Mouse (Mus musculus): Measurements from ENCODE around the gene Usp47. TPM values are rescaled to one million over a fixed set of nuclear protein-coding genes. Genes with fewer than 3 reads are reported as not detected.

Gene Usp47
- polyA plus RNA-seq, 1 experiment: 6.7 TPM

- Histone ChIP-seq H3K27ac (ENCODE audit: insufficient read depth, low read depth, low read length) (no peak overlapping the region), H3K27me3 (ENCODE audit: control insufficient read depth, insufficient read depth, low read length) (no peaks in the 10 kb centered on the region), H3K36me3 (ENCODE audit: control insufficient read depth, insufficient read depth, low read length) (no peaks in the 10 kb centered on the region), H3K4me1 (ENCODE audit: control insufficient read depth, insufficient read depth, insufficient read length, low read length) (peaks cover 4% of the 10 kb centered on the region; the same call in 1 of the 2 replicates), H3K4me3 (ENCODE audit: low read depth, low read length) (no peak overlapping the region)
- whole genome bisulfite sequencing: 61% methylated on average over 2 of the region's 2 CpGs
- no peak for TF ChIP-seq POLR2A (IDR thresholded peaks at IDR 0.05; ENCODE audit: low read depth, low read length)
- TF ChIP-seq CTCF (IDR thresholded peaks at IDR 0.05; ENCODE audit: extremely low read depth, insufficient read length, insufficient replicate concordance, low read depth, low read length): no peak
Measured at GRCm38 (mm10) chr7:112147979-112148378, 124.7 kb downstream of the Usp47 start.

- no peaks in the 10 kb centered on the region for H3K27me3 ChIP-seq (ENCODE audit: control insufficient read depth, insufficient read depth, low read length)
- no peak overlapping the region for H3K27ac ChIP-seq (ENCODE audit: insufficient read depth, low read depth, low read length)
- TF ChIP-seq CTCF (IDR thresholded peaks at IDR 0.05; ENCODE audit: extremely low read depth, insufficient read length, insufficient replicate concordance, low read depth, low read length): no peak
- no peak for TF ChIP-seq POLR2A (IDR thresholded peaks at IDR 0.05; ENCODE audit: low read depth, low read length)
- no peaks in the 10 kb centered on the region for H3K4me1 ChIP-seq (ENCODE audit: control insufficient read depth, insufficient read depth, insufficient read length, low read length)
- H3K36me3 ChIP-seq (ENCODE audit: control insufficient read depth, insufficient read depth, low read length): no peaks in the 10 kb centered on the region
- H3K4me3 ChIP-seq (ENCODE audit: low read depth, low read length): no peak overlapping the region
- WGBS: 76% methylated on average over 10 of the region's 10 CpGs
Measured at GRCm38 (mm10) chr7:112149113-112149512, 125.8 kb downstream of the Usp47 start.

GRCm38 (mm10) chr7:112154445-112154844, 131.1 kb downstream of the Usp47 start:
- H3K4me1 ChIP-seq (ENCODE audit: control insufficient read depth, insufficient read depth, insufficient read length, low read length): peaks cover 3% of the 10 kb centered on the region
- no peak overlapping the region for H3K4me3 ChIP-seq (ENCODE audit: low read depth, low read length)
- no peak overlapping the region for H3K27ac ChIP-seq (ENCODE audit: insufficient read depth, low read depth, low read length)
- no peaks in the 10 kb centered on the region for H3K36me3 ChIP-seq (ENCODE audit: control insufficient read depth, insufficient read depth, low read length)
- no peak for TF ChIP-seq POLR2A (IDR thresholded peaks at IDR 0.05; ENCODE audit: low read depth, low read length)
- TF ChIP-seq CTCF (IDR thresholded peaks at IDR 0.05; ENCODE audit: extremely low read depth, insufficient read length, insufficient replicate concordance, low read depth, low read length): no peak
- 70% methylated on average over 4 of the region's 4 CpGs for WGBS
- H3K27me3 ChIP-seq (ENCODE audit: control insufficient read depth, insufficient read depth, low read length): peaks cover 18% of the 10 kb centered on the region

GRCm38 (mm10) chr7:112155194-112155593, 131.9 kb downstream of the Usp47 start:
- TF ChIP-seq CTCF (IDR thresholded peaks at IDR 0.05; ENCODE audit: extremely low read depth, insufficient read length, insufficient replicate concordance, low read depth, low read length) (no peak), POLR2A (IDR thresholded peaks at IDR 0.05; ENCODE audit: low read depth, low read length) (no peak)
- Histone ChIP-seq H3K27ac (ENCODE audit: insufficient read depth, low read depth, low read length) (no peak overlapping the region; the same call in 1 of the 2 replicates), H3K4me3 (ENCODE audit: low read depth, low read length) (no peak overlapping the region), H3K27me3 (ENCODE audit: control insufficient read depth, insufficient read depth, low read length) (peaks cover 18% of the 10 kb centered on the region), H3K4me1 (ENCODE audit: control insufficient read depth, insufficient read depth, insufficient read length, low read length) (peaks cover 3% of the 10 kb centered on the region), H3K36me3 (ENCODE audit: control insufficient read depth, insufficient read depth, low read length) (no peaks in the 10 kb centered on the region)
- 10% methylated on average over 1 of the region's 1 CpGs for WGBS

GRCm38 (mm10) chr7:112157584-112158315, 134.4 kb downstream of the Usp47 start:
- peak overlapping the region; percentile 8; the same call in 1 of the 2 replicates for H3K27ac ChIP-seq (ENCODE audit: insufficient read depth, low read depth, low read length)
- H3K4me1 ChIP-seq (ENCODE audit: control insufficient read depth, insufficient read depth, insufficient read length, low read length): peaks cover 3% of the 10 kb centered on the region
- H3K36me3 ChIP-seq (ENCODE audit: control insufficient read depth, insufficient read depth, low read length): no peaks in the 10 kb centered on the region
- H3K4me3 ChIP-seq (ENCODE audit: low read depth, low read length): peak overlapping the region; percentile 45
- TF ChIP-seq POLR2A (IDR thresholded peaks at IDR 0.05; ENCODE audit: low read depth, low read length) (no peak), CTCF (IDR thresholded peaks at IDR 0.05; ENCODE audit: extremely low read depth, insufficient read length, insufficient replicate concordance, low read depth, low read length) (no peak)
- 24% methylated on average over 23 of the region's 23 CpGs for WGBS
- H3K27me3 ChIP-seq (ENCODE audit: control insufficient read depth, insufficient read depth, low read length): peaks cover 18% of the 10 kb centered on the region

GRCm38 (mm10) chr7:112158316-112158741, 135.0 kb downstream of the Usp47 start:
- H3K27ac ChIP-seq (ENCODE audit: insufficient read depth, low read depth, low read length): peak overlapping the region; percentile 9; the same call in 1 of the 2 replicates

GRCm38 (mm10) chr7:112158942-112159341, 135.6 kb downstream of the Usp47 start, which contains the start of gene Dkk3:
Gene Dkk3, minus strand, starts transcription at chr7:112159057.
- Histone ChIP-seq H3K27ac (ENCODE audit: insufficient read depth, low read depth, low read length) (peak within 1 kb of the TSS; percentile 9), H3K4me3 (ENCODE audit: low read depth, low read length) (peak within 1 kb of the TSS; percentile 45)
- 15% methylated on average over 21 of the region's 21 CpGs for WGBS

More at GRCm38 (mm10) chr7:112158316-112158741, 135.0 kb downstream of the Usp47 start:
- no peaks in the 10 kb centered on the region for H3K36me3 ChIP-seq (ENCODE audit: control insufficient read depth, insufficient read depth, low read length)
- H3K4me3 ChIP-seq (ENCODE audit: low read depth, low read length): peak overlapping the region; percentile 45
- peaks cover 18% of the 10 kb centered on the region for H3K27me3 ChIP-seq (ENCODE audit: control insufficient read depth, insufficient read depth, low read length)
- TF ChIP-seq CTCF (IDR thresholded peaks at IDR 0.05; ENCODE audit: extremely low read depth, insufficient read length, insufficient replicate concordance, low read depth, low read length): no peak
- no peak for TF ChIP-seq POLR2A (IDR thresholded peaks at IDR 0.05; ENCODE audit: low read depth, low read length)
- 3% methylated on average over 23 of the region's 23 CpGs for WGBS
- peaks cover 3% of the 10 kb centered on the region for H3K4me1 ChIP-seq (ENCODE audit: control insufficient read depth, insufficient read depth, insufficient read length, low read length)

More at GRCm38 (mm10) chr7:112158942-112159341, 135.6 kb downstream of the Usp47 start, which contains the start of gene Dkk3:
- no peaks in the 10 kb centered on the region for H3K36me3 ChIP-seq (ENCODE audit: control insufficient read depth, insufficient read depth, low read length)
- TF ChIP-seq POLR2A (IDR thresholded peaks at IDR 0.05; ENCODE audit: low read depth, low read length) (no peak), CTCF (IDR thresholded peaks at IDR 0.05; ENCODE audit: extremely low read depth, insufficient read length, insufficient replicate concordance, low read depth, low read length) (no peak)
- peaks cover 18% of the 10 kb centered on the region for H3K27me3 ChIP-seq (ENCODE audit: control insufficient read depth, insufficient read depth, low read length)
- peaks cover 3% of the 10 kb centered on the region for H3K4me1 ChIP-seq (ENCODE audit: control insufficient read depth, insufficient read depth, insufficient read length, low read length)
